15 mouse cellular contexts compared by ENCODE assay signal in genomic region chr14:75369880-75370279, GRCm38 (mm10).
DNase-seq lines count a peak whose midpoint lies in the region; ATAC-seq and TF ChIP-seq lines count a peak whose summit lies in the region.
"Had no signal": no experiment of that assay in that cellular context is flagged by ENCODE, and none has a peak within 500 bp of the region (broad histone marks: within the 10 kb centered on the region; RNA-seq: fewer than 3 reads in every experiment).

No protein-coding gene starts in this region.

- no peak overlapping the region for H3K9ac ChIP-seq in hindbrain, embryonic 16.5 days (ENCODE audit: low read depth, low read length)
- no peak overlapping the region for H3K9ac ChIP-seq in hindbrain, embryonic 12.5 days
- H3K9ac ChIP-seq: embryonic facial prominence, embryonic 15.5 days; limb, embryonic 13.5 days; lung, embryonic 14.5 days; midbrain, embryonic 12.5 days; neural tube, embryonic 15.5 days had no signal

- peak; percentile 71; the same call in 1 of the 2 replicates for ATAC-seq in hindbrain, embryonic 16.5 days
- ATAC-seq in hindbrain, embryonic 12.5 days (ENCODE audit: low FRiP score), result no peak
- ATAC-seq in Patski, result peak; percentile 56
- ATAC-seq: intestine, postnatal 0 days had no signal

- no peaks in the 10 kb centered on the region for H3K36me3 ChIP-seq in hindbrain, embryonic 16.5 days (ENCODE audit: control insufficient read depth, insufficient read depth, low read length)
- H3K36me3 ChIP-seq in hindbrain, embryonic 12.5 days, result no peaks in the 10 kb centered on the region
- H3K36me3 ChIP-seq: embryonic facial prominence, embryonic 15.5 days; limb, embryonic 13.5 days; midbrain, embryonic 12.5 days; neural tube, embryonic 15.5 days had no signal

- H3K9me3 ChIP-seq in hindbrain, embryonic 16.5 days (ENCODE audit: control insufficient read depth, low read length), result no peaks in the 10 kb centered on the region
- H3K9me3 ChIP-seq in hindbrain, embryonic 12.5 days (replicated peaks), result no peaks in the 10 kb centered on the region
- H3K9me3 ChIP-seq: embryonic facial prominence, embryonic 15.5 days; limb, embryonic 13.5 days; midbrain, embryonic 12.5 days; neural tube, embryonic 15.5 days had no signal

- H3K4me3 ChIP-seq in hindbrain, embryonic 16.5 days (ENCODE audit: low read length), result no peak overlapping the region
- H3K4me3 ChIP-seq in hindbrain, embryonic 12.5 days, result no peak overlapping the region
- H3K4me3 ChIP-seq: embryonic facial prominence, embryonic 15.5 days; limb, embryonic 13.5 days; midbrain, embryonic 12.5 days; neural tube, embryonic 15.5 days had no signal

- peak; percentile 64 for DNase-seq in 416B (ENCODE audit: low read depth)
- DNase-seq in Patski (ENCODE audit: low read depth, low spot score), result peak; percentile 43
- peak; percentile 39 to 44 for DNase-seq in cerebellum, postnatal 14 days
- DNase-seq in embryo, embryonic 9.5 days (ENCODE audit: extremely low spot score), result no peak
- no peak for DNase-seq in neural tube, embryonic 10.5 days (ENCODE audit: extremely low spot score, low spot score)
- DNase-seq in embryo, embryonic 11 days, result no peak
- DNase-seq: heart, postnatal 36 days; lung, embryonic 14.5 days had no signal

- in situ Hi-C loops in Patski (cut with MboI; ENCODE audit: low pct_unique_long_range_greater_than_20kb), result no loop called here

- POLR2A ChIA-PET in Patski (lab: Charles Lee), result no interaction called here

- no peak overlapping the region for H3K4me2 ChIP-seq in hindbrain, embryonic 16.5 days (ENCODE audit: low read length)
- no peak overlapping the region for H3K4me2 ChIP-seq in hindbrain, embryonic 12.5 days (replicated peaks)
- H3K4me2 ChIP-seq: embryonic facial prominence, embryonic 15.5 days; limb, embryonic 13.5 days; lung, embryonic 14.5 days; midbrain, embryonic 12.5 days; neural tube, embryonic 15.5 days had no signal

- CTCF ChIA-PET in Patski (lab: Charles Lee), result no interaction called here

- no peak for TF ChIP-seq CTCF in Patski (IDR thresholded peaks at IDR 0.05)

- no peaks in the 10 kb centered on the region for H3K27me3 ChIP-seq in hindbrain, embryonic 16.5 days (replicated peaks; ENCODE audit: control insufficient read depth, insufficient read depth, low read length)
- H3K27me3 ChIP-seq in hindbrain, embryonic 12.5 days, result 0 out of 2 replicates have a peak, but pooled peaks cover 2% of the 10 kb centered on the region
- H3K27me3 ChIP-seq in Patski, result no peaks in the 10 kb centered on the region
- H3K27me3 ChIP-seq: embryonic facial prominence, embryonic 15.5 days; limb, embryonic 13.5 days; midbrain, embryonic 12.5 days; neural tube, embryonic 15.5 days had no signal

- H3K27ac ChIP-seq in hindbrain, embryonic 16.5 days (ENCODE audit: low read depth, low read length), result no peak overlapping the region
- H3K27ac ChIP-seq in hindbrain, embryonic 12.5 days, result no peak overlapping the region
- H3K27ac ChIP-seq: embryonic facial prominence, embryonic 15.5 days; limb, embryonic 13.5 days; midbrain, embryonic 12.5 days; neural tube, embryonic 15.5 days had no signal

- WGBS in hindbrain, embryonic 16.5 days, result 46% methylated on average over 5 of the region's 5 CpGs
- 58% methylated on average over 5 of the region's 5 CpGs for WGBS in hindbrain, embryonic 12.5 days

- H3K4me1 ChIP-seq in hindbrain, embryonic 16.5 days (ENCODE audit: control insufficient read depth, insufficient read depth, low read depth, low read length), result no peaks in the 10 kb centered on the region
- H3K4me1 ChIP-seq in hindbrain, embryonic 12.5 days, result no peaks in the 10 kb centered on the region
- H3K4me1 ChIP-seq: embryonic facial prominence, embryonic 15.5 days; limb, embryonic 13.5 days; midbrain, embryonic 12.5 days; neural tube, embryonic 15.5 days had no signal

Comparison
In these comparisons a context has a peak if more than half of its experiments do, and no peak if none do; other contexts are left out.
1. DNase-seq: peak in 416B (single experiment), Patski (single experiment) and cerebellum, postnatal 14 days (2 of 2); none in embryo, embryonic 9.5 days (single experiment), neural tube, embryonic 10.5 days (single experiment) and embryo, embryonic 11 days (single experiment).